Mouse (Mus musculus): ENCODE data around the gene Dnhd1. TPM values are rescaled to one million over a fixed set of nuclear protein-coding genes. Genes with fewer than 3 reads are reported as not detected.

The Dnhd1 gene
- polyA plus RNA-seq (2015; fragmentation: Illumina TruSeq; extraction: RNeasy Lipid Tissue Mini Kit (QIAGEN cat#74804); ENCODE audit: low read depth, low replicate concordance): 2.7 TPM

DNA sequence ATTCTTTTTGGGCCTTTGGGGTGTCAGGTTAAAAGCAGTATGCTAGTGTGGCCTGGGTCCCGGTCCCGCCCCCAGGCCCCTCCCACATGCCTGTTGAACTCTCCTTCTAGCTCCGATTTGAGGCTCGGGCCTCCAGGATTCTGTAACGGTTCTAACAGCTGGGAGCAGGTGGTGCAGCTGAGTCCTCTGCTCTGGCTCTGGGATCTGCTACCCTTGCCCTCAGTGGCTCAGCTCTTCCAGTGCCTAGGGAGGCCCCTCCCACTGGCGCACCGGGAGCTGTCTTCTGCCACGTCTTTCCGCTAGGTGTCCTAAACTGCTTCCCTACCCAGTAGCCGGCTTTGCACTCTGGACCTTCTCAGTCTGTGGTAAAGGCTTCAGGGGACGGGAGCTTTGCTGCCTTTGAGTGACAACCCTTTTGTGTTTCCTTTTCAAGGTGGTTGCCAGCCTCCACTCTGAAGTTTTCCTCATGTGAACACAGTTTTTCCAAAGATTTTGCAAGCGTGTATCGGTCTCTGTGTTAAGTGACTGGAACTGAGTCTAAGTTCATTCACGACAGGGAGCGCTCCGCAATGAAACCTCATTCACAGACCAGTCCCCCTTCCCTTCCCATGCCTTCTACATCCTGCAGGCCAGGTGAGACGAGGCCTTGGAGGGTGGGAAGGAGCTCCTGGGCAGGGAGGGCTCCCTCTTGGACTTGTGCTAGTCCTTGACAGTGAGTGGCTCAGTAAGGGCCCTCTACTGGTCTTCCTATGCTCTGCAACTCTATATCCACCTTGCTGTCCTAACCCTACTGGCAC lies at the start of gene Dnhd1:
TSS of gene Dnhd1 (plus strand) at position 189 of the 797 bp plus-strand sequence.

DNA sequence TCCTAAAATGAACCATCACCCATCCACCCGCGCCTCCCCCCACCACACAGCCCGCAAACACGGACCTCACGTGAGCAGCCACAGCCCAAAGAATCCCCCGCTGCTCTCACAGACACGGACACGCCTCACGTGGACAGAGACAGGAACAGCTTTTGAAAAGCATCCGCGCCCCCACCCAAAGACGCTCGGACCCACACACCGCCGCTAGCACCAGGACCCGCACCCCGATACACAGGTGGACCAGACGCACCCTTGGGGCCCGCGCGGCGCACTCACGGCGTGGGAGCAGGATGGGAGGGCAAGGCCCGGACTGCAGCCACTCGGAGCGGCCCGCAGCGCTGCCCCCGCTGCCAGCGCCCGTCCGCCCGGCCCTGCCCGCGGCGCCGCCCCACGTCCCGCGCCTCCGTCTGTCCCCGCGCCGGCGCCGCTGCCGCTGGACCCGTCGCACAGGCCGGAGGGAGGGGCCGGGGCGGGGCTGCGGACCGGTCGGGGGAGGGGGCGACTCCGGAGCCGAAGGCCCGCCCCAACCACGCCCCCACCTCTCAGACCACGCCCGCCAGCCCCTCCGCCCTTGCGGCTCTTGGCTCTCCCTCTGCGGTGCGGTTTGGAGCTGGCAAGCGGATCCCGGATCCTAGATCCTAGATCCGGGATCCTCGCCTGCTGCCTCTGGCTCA lies 17.4 kb upstream of the Dnhd1 start, which contains the start of gene Trim3:
TSS of gene Trim3 (minus strand) at position 445 of the 674 bp plus-strand sequence.

DNA sequence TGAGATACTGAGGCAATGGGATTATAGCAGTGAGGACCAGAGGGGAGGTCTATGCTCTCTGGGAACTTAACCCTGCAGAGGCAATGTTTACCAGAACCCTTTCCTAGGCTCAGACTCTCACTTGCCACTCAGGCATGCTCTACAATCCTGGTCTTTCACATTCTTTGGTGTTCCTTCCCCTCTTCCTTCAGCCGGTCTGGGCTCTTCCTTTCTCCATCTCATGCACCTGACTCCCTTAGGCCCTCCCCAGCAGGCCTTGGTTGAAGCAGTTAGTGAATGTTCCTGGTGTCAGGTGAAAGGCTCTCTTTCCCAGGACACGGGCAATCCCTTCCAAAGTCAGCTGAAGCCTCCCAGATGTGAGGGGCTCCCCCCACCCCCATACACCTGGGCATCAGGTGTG lies 10.9 kb upstream of the Dnhd1 start, which contains the start of gene Timm10b:
TSS of gene Timm10b (plus strand) at position 301 of the 400 bp plus-strand sequence.

DNA sequence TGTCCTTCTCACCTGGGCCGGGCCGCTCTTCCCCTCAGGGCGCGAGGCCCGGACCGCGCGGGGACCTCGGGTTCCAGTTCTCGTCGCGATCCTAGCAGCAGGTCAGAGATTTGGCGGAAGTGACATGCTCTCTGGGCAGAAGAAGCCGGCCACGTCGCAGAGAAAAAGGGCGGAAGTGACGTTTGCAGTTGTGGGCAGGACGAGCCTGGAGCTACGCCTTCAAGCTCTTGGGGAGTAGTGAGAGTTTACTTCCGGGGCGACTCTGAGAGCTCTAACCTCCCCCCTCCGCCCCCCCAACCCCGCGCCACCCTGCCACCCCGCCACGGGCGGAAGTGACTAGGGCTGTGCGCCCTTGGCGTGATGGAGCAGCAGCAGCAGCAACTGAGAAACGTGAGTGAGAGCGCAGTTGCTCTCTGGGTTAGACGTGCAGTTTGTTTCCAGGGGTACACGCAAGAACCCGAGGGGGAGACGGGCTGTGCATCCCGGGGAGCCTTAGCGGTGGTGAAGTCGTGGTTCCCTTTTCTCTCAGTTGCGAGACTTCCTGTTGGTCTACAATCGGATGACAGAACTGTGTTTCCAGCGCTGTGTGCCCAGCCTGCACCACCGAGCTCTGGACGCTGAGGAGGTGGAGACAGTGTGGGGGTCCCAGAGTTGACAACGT lies 10.3 kb upstream of the Dnhd1 start, which contains the start of the genes Arfip2 and Gm45799:
TSS of gene Arfip2 (minus strand) at position 184 of the 661 bp plus-strand sequence.
TSS of gene Gm45799 (plus strand) at position 320 of the 661 bp plus-strand sequence.

DNA sequence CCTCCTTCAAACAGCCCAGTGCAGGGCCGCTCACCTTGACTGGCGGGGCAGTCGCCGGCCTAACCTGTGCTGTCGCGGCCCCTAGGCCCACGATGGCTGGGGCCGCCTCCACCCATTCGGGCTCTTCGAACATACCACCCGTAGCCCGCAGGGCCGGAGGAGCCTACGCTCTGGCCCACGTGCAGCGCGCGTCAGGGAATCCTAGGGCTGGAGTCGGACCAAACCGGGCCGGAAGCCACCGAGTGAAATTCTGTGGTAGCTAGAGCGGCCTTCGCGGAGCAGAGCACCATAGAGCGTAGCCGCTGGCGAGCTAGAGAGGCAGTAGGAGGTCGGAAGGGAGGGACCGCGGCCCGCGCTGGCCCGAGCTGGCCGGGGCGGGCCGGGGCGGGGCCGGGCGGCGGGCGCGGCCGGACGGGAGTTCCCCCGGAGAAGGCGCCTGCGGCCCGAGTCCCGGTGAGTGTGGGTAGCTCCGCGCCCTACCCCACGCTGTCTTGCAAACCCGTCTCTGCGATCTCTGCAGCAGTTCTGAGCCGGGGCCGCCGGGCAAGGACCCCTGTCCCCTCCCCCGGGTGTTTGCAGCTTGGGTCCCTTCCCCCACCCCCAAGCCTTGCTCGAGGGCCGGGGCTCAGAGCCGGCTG lies 85.8 kb downstream of the Dnhd1 start, which contains the start of gene Ilk:
TSS of gene Ilk (plus strand) at position 329 of the 638 bp plus-strand sequence.

GRCm38 (mm10) chr7:105736911-105737521 lies 86.4 kb downstream of the Dnhd1 start, which contains the start of gene Rrp8:
Gene Rrp8 (minus strand): TSS chr7:105737385.

GRCm38 (mm10) chr7:105743926-105744590 lies 93.4 kb downstream of the Dnhd1 start, which contains the start of gene Taf10:
Gene Taf10 (minus strand): TSS chr7:105744361.

GRCm38 (mm10) chr7:105751491-105752433 lies 101.1 kb downstream of the Dnhd1 start, which contains the start of gene Tpp1:
Gene Tpp1 (minus strand): TSS chr7:105752235.

Other genes starting within 250 kb of the Dnhd1 start
- 1.3 TPM for gene Cnga4, start 246.3 kb upstream of the Dnhd1 start, polyA plus RNA-seq (2015; fragmentation: Illumina TruSeq; extraction: RNeasy Lipid Tissue Mini Kit (QIAGEN cat#74804); ENCODE audit: low read depth, low replicate concordance)
- gene Cckbr, start 225.1 kb upstream of the Dnhd1 start, polyA plus RNA-seq (2015; fragmentation: Illumina TruSeq; extraction: RNeasy Lipid Tissue Mini Kit (QIAGEN cat#74804); ENCODE audit: low read depth, low replicate concordance): 40.7 TPM
- gene Cavin3, start 168.5 kb upstream of the Dnhd1 start, polyA plus RNA-seq (2015; fragmentation: Illumina TruSeq; extraction: RNeasy Lipid Tissue Mini Kit (QIAGEN cat#74804); ENCODE audit: low read depth, low replicate concordance): 23.3 TPM
- 102 TPM for gene Smpd1, start 96.5 kb upstream of the Dnhd1 start, polyA plus RNA-seq (2015; fragmentation: Illumina TruSeq; extraction: RNeasy Lipid Tissue Mini Kit (QIAGEN cat#74804); ENCODE audit: low read depth, low replicate concordance)
- 448 TPM for gene Apbb1, start 69.2 kb upstream of the Dnhd1 start, polyA plus RNA-seq (2015; fragmentation: Illumina TruSeq; extraction: RNeasy Lipid Tissue Mini Kit (QIAGEN cat#74804); ENCODE audit: low read depth, low replicate concordance)
- gene Hpx, start 50.7 kb upstream of the Dnhd1 start, polyA plus RNA-seq (2015; fragmentation: Illumina TruSeq; extraction: RNeasy Lipid Tissue Mini Kit (QIAGEN cat#74804); ENCODE audit: low read depth, low replicate concordance): 1.3 TPM
- gene Trim3, start 17.3 kb upstream of the Dnhd1 start, polyA plus RNA-seq (2015; fragmentation: Illumina TruSeq; extraction: RNeasy Lipid Tissue Mini Kit (QIAGEN cat#74804); ENCODE audit: low read depth, low replicate concordance): 125 TPM
- 103 TPM for gene Timm10b, start 10.8 kb upstream of the Dnhd1 start, polyA plus RNA-seq (2015; fragmentation: Illumina TruSeq; extraction: RNeasy Lipid Tissue Mini Kit (QIAGEN cat#74804); ENCODE audit: low read depth, low replicate concordance)
- 102 TPM for gene Arfip2, start 10.4 kb upstream of the Dnhd1 start, polyA plus RNA-seq (2015; fragmentation: Illumina TruSeq; extraction: RNeasy Lipid Tissue Mini Kit (QIAGEN cat#74804); ENCODE audit: low read depth, low replicate concordance)
- gene Gm45799, start 10.3 kb upstream of the Dnhd1 start, polyA plus RNA-seq (2015; fragmentation: Illumina TruSeq; extraction: RNeasy Lipid Tissue Mini Kit (QIAGEN cat#74804); ENCODE audit: low read depth, low replicate concordance): 9.4 TPM
- gene Ilk, start 85.8 kb downstream of the Dnhd1 start, polyA plus RNA-seq (2015; fragmentation: Illumina TruSeq; extraction: RNeasy Lipid Tissue Mini Kit (QIAGEN cat#74804); ENCODE audit: low read depth, low replicate concordance): 125 TPM
- 11.0 TPM for gene Rrp8, start 86.6 kb downstream of the Dnhd1 start, polyA plus RNA-seq (2015; fragmentation: Illumina TruSeq; extraction: RNeasy Lipid Tissue Mini Kit (QIAGEN cat#74804); ENCODE audit: low read depth, low replicate concordance)
- 115 TPM for gene Taf10, start 93.5 kb downstream of the Dnhd1 start, polyA plus RNA-seq (2015; fragmentation: Illumina TruSeq; extraction: RNeasy Lipid Tissue Mini Kit (QIAGEN cat#74804); ENCODE audit: low read depth, low replicate concordance)
- 68.0 TPM for gene Tpp1, start 101.4 kb downstream of the Dnhd1 start, polyA plus RNA-seq (2015; fragmentation: Illumina TruSeq; extraction: RNeasy Lipid Tissue Mini Kit (QIAGEN cat#74804); ENCODE audit: low read depth, low replicate concordance)
- gene Dchs1, start 136.8 kb downstream of the Dnhd1 start, polyA plus RNA-seq (2015; fragmentation: Illumina TruSeq; extraction: RNeasy Lipid Tissue Mini Kit (QIAGEN cat#74804); ENCODE audit: low read depth, low replicate concordance): 3.7 TPM
- gene Mrpl17, start 160.3 kb downstream of the Dnhd1 start, polyA plus RNA-seq (2015; fragmentation: Illumina TruSeq; extraction: RNeasy Lipid Tissue Mini Kit (QIAGEN cat#74804); ENCODE audit: low read depth, low replicate concordance): 126 TPM